Mouse (Mus musculus) left cerebral cortex, adult 2 months (tissue): Measurements from ENCODE around the gene Dis3. TPM values are rescaled to one million over a fixed set of nuclear protein-coding genes. Genes with fewer than 3 reads are reported as not detected.
"Not testable (repeated sequence)": the region's sequence is repeated elsewhere in the genome, so short reads cannot be mapped to it uniquely, and the experiment has no call there.

Experiments
- DNase-seq, 2 experiments: peaks; one replicate each; pipeline ENCODE4 v3.0.0; 2021 to 2022; ENCODE audit warnings: low spot score in 2 of 2, mixed read lengths in 1 of 2; ENCODE audit errors: extremely low spot score in 1 of 2
- H3K27ac ChIP-seq: fragments of 200-600 bp; 2 replicates; pipeline ENCODE4 v1.8.1; 2022
- H3K4me3 ChIP-seq: fragments of 200-600 bp; 2 replicates; pipeline ENCODE4 v1.8.1; 2022
- CTCF ChIP-seq: fragments of 200-600 bp; IDR thresholded peaks from 2 replicates; pipeline ENCODE4 v1.8.1; 2022; ENCODE audit warnings: antibody characterized with exemption, mild to moderate bottlenecking, moderate library complexity
- intact Hi-C: fragments of 180-260 bp; cut with DNase I; formaldehyde crosslinking; loops from one replicate; pipeline ENCODE4 v1.15.1; 2025
- total RNA-seq, 2 experiments: library from RNA; stranded (reverse); gene quantifications; 2 replicates each; pipeline ENCODE4 v1.2.3; 2021

The Dis3 gene
- total RNA-seq, 2 experiments from 2014 or later = 17.7 to 18.7 TPM

DNA sequence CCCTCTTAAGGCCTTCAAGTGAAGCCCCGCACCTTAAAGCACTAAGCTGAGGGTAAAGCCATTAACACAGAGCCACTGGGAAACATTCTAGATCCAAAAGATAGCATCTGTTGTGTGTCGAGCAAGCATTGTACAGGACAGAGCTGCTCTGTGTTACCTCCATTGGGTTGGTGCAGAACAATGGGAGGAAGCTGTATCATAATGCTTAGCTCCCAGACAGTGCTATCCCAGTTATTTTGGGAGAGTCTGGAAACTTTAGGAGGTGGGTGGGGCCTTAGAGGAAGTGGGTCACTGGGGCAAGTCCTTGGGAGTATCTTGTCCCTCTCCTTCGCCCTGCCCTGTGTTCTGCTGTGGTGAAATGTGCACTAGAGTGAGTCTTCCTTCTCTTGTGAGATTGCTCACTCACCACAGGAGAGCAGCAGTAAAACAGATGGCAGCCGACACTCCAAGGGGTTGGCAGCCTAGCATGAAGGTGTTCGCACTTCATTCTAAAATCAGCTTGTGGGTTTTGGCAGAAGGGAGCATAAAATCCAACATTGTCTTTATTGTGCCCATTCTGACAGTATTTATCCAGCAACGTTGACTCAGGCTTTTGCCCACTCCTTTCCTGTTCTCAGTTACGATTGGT, 40.5 kb downstream of the Dis3 start:
- Histone ChIP-seq H3K4me3 (no peak overlapping the region), H3K27ac (no peak overlapping the region)
- TF ChIP-seq CTCF = no peak
- DNase-seq = no peak
- intact Hi-C loops = no loop called here

DNA sequence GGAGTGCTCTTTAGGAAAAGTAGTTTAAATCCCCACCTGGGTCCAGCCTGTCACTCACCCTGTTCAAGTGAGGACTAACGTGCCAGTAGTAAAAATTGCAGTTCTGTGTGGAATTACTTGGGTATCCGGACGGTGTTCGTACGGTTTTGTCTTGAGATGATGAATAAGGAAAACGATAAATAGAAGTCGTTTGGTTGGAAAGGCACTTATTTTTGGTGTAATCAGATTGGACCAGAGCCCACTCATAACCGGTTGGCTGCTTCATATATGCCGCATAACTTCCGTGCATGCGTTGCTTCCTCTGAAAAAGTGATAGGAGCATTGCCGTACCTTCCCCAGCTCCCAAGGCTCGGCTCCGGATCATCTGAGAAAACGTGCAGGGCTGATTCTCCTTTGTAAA, 52.8 kb downstream of the Dis3 start:
- no peak for DNase-seq
- intact Hi-C loops = loop anchor here (2.0 kb wide), 1 partner anchor 52 kb away; the partner anchor contains the start of genes Dis3 and Pibf1
- TF ChIP-seq CTCF = no peak
- peak overlapping the region; percentile 99 for H3K4me3 ChIP-seq
- no peak overlapping the region for H3K27ac ChIP-seq

DNA sequence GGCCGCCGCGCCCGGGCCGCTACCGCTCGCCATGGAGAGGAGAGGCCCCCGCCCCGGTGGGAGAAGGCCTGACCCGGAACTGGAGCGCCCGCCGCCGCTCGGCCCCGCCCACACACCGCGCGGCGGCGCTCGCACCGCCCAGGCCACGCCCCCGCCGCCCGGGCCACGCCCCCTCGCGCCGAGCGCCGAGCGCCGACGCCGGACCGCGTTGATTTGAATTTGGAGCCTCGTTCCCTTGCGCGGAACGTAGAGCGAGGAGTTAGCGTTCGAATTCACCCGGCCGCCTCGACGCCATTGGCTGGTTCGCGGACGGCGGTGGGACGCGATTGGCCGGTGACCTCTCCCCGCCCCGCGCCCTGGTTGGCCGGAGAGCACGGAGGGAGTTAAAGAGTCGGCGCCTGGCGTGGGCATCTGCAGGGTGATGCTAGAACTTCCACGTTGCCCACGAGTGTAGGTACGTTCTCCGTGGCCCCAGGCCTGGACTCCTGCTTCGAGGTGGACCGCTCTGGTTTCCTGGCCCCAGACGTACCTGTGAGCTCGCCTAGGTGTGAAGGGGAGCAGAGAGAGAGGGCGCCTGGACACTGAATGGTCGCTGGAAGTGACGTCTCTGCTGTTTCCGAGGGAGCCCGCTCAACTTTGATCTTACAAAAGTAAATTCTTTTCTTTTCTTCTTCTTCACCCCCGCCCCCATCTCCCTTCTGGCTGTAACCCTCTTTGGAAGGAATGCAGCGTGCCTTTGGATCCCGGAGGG, 53.4 kb downstream of the Dis3 start, which contains the start of the genes Mzt1 and Bora:
Gene Mzt1, minus strand, starts transcription at position 104 of the 751 bp plus-strand sequence.
Gene Bora, plus strand, starts transcription at position 192 of the 751 bp plus-strand sequence.
- DNase-seq = peak; percentile 89 to 92
- no peak for TF ChIP-seq CTCF
- Histone ChIP-seq H3K27ac (peak within 1 kb of the TSS; percentile 65), H3K4me3 (peak within 1 kb of the TSS; percentile 99)
- intact Hi-C loops = loop anchor here (2.0 kb wide), 1 partner anchor 53 kb away; the partner anchor contains the start of genes Dis3 and Pibf1

DNA sequence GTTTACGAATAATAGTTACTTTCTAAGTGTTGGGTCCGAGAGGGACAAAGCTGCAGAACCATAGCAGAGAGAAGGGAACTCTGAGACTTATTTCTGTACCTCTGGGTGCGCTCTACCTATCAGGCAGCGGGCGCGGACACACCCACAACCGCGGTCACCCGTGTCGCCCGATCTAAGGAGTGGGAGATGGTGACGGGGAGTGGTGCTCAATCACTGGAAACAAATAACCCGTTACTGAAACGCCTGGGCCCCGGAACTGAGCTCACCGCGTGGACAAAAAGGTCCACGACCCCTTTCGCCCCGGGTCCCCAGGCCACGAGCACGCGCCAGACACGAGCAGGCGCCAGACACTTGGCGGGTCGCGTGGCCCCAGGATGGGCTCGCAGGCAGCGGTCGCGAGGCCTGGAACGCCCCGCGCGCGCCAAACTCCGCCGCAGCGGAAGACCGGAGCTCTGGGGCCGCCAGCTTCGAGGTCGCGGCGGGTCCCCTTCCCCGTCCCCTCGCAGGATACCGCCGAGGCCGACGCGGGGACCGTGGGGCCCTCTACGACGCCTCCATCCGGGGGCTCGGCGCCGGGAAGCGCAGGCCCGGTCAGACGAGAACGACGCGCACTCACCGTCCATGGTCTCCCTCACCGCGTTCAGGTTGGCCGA, 54.1 kb downstream of the Dis3 start:
- intact Hi-C loops = loop anchor here (2.0 kb wide), 1 partner anchor 53 kb away; the partner anchor contains the start of genes Dis3 and Pibf1
- no peak for TF ChIP-seq CTCF
- peak overlapping the region; percentile 99 for H3K4me3 ChIP-seq
- H3K27ac ChIP-seq = peak overlapping the region; percentile 65
- DNase-seq = no peak

DNA sequence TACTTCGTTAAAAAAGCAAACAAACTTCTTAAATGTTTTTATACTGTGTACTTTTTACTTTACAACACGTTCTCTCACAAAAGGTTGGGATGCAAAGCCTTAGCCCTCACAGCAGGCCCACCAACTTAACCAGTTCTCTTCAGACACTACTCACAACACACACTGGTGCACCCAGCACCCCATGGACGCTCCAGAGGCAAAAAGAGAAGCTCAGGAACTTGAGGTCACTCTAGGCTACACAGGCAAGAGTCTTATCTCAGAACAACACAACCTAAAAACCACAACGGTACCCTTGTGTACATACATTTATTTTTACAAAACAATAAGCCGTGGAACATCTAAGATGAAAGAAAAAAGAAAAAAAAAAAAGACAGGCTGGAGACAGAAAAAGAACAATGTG, 54.9 kb downstream of the Dis3 start:
- TF ChIP-seq CTCF = no peak
- H3K27ac ChIP-seq = no peak overlapping the region
- peak overlapping the region; percentile 99 for H3K4me3 ChIP-seq
- no peak for DNase-seq
- intact Hi-C loops = no loop called here

DNA sequence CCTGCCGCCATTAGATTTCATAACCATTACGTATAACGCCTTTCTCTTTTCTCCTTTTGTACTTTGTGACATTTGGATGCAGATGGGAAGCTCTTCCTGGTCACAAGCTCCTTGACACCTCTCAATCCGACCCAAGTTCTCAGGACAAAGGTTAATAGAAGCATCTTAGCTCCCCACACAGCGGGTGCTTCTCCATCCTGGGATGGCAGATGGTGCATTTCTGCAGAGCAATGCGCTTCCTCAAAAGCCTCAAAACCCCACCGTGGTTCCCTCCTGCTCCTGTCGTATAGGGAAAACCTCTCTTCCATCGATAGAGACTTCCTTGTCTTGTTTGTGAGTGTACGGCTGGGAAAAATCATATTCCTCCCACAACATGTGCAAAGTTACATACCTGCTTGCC, 55.5 kb downstream of the Dis3 start:
- intact Hi-C loops = no loop called here
- no peak overlapping the region for H3K27ac ChIP-seq
- no peak for TF ChIP-seq CTCF
- no peak overlapping the region for H3K4me3 ChIP-seq
- DNase-seq = no peak

DNA sequence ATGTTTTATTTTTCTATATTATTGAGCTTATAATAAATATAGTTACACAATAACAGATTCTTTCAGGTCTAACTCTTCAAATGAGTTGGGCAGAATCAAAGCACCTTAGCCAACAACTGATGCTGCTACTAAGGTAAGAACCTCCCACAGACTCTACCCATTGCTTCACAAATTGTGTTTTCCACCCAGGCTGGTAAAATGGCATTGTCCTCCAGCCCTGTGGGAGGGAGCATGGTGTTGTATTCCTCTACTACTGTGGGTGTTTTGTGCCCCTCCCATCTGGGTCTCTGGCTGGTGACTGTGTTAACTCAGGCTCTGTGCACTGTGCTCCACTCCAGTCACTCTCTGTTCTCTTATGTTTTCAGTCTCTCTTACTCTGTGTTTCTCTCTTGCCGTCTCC, 56.1 kb downstream of the Dis3 start:
- DNase-seq = no peak
- Histone ChIP-seq H3K4me3 (no peak overlapping the region), H3K27ac (no peak overlapping the region)
- intact Hi-C loops = no loop called here
- no peak for TF ChIP-seq CTCF

DNA sequence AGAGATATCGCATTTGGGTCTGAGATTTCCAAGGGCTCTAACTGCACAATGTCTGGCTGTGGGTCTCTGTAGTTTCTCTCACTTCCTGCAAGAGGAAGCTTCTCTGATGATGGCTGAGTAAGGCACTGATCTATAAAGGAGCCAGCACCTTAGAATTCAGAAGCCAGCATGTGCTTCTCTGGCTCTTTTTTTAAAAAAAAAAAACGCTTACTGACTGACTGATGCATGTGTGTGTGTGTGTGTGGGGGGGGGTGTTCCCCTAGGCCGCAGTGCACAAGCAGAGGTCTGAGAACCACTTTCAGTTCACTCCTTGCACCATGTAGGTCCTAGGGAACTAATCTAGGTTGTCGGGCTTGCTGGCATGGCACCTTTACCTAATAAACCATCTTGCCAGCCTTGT, 58.2 kb downstream of the Dis3 start:
- H3K4me3 ChIP-seq = no peak overlapping the region
- H3K27ac ChIP-seq = no peak overlapping the region
- no peak for DNase-seq
- no peak for TF ChIP-seq CTCF
- intact Hi-C loops = no loop called here

DNA sequence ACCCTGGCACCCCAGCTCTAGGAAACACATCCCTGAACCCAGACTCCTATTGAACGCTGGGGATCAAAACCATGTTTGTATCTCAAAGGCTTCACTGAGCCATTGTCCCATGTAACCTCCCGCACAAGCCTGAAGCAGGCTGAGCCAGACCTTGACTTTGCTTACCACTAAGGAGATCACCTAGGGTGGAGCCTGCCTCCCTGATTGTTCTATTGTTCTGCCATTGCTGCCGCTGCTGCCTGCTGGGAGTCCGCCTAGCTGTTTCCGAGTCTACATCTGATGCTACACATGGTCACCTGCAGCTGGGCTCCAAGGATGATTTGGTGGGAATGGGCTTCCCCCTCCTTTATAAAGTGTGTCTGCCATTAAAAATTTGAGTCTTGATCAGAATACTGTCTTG, 60.3 kb downstream of the Dis3 start:
- DNase-seq, H3K4me3 ChIP-seq, intact Hi-C loops: not testable (repeated sequence)

DNA sequence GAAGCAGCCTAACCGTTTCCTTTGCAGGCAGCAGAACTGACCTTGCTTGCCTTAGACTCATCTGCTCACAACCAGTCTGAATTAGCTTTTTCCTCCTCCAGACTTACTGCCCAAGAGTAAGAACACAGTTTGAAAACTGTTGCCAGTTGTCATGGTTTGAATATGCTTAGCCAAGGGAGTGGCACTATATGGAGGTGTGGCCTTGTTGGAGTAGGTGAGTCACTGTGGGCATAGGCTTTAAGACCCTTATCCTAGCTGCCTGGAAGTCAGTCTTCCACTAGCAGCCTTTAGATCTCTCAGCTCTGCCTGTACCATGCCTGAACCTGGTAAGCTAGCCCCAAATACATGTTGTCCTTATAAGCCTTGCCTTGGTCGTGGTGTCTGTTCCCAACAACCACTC, 61.9 kb downstream of the Dis3 start:
- Histone ChIP-seq H3K4me3 (no peak overlapping the region), H3K27ac (no peak overlapping the region)
- no peak for DNase-seq
- TF ChIP-seq CTCF = no peak
- intact Hi-C loops = no loop called here

More for the DNA sequence above, 60.3 kb downstream of the Dis3 start:
- H3K27ac ChIP-seq = not testable (repeated sequence)

DNA sequence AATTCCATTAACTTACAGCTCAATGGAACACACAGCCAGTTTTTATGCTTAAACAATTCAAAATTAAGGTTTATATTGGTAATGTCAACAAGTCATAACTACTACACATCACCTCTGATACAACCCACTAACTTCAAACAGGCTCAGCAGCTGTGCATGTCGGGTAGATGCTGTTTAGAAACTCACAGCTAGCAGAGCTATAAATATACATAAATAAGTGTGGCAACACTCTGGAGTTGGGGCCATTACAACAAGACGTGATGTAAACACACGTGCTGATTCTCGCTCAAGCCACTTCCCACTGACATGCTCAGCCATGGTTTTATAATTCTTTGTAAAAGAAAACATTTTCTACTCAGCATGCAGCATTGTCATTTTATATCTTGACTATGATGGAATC, 63.5 kb downstream of the Dis3 start:
- no peak overlapping the region for H3K4me3 ChIP-seq
- DNase-seq = no peak
- TF ChIP-seq CTCF = no peak
- intact Hi-C loops = no loop called here
- H3K27ac ChIP-seq = no peak overlapping the region

DNA sequence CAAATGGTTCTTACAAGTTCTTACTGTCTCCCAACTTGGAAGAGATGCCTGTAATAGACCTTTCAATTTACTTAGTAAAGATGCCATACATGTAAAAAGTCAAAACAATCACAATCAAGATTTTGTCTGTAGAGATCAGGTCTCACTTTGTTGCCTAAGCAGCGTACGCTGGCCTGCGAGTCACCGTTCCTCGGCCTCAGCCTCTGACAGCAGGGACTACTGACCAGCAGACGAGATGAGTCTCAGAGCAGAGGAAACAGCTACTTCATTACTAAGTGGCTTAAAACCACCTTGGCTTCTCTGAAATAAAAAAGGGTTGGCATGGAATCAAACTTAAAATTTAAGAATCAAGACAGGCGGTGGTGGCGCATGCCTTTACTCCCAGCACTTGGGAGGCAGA, 64.7 kb downstream of the Dis3 start:
- H3K27ac ChIP-seq, H3K4me3 ChIP-seq, DNase-seq, intact Hi-C loops: not testable (repeated sequence)
